Mouse (Mus musculus): Measurements from ENCODE around the gene Gfy.

Gene Gfy

GRCm38 (mm10) chr7:45193871-45194785 is 14.8 kb upstream of the Gfy start:
- no peak for DNase-seq (ENCODE audit: low read depth, low spot score)

- no peak for DNase-seq (ENCODE audit: low read depth, low spot score)
Measured at GRCm38 (mm10) chr7:45193406-45193805, 14.0 kb upstream of the Gfy start.

- DNase-seq (ENCODE audit: low read depth, low spot score), result no peak
Measured at GRCm38 (mm10) chr7:45192585-45193310, 13.4 kb upstream of the Gfy start.

- DNase-seq (ENCODE audit: low read depth, low spot score), result no peak
Measured at GRCm38 (mm10) chr7:45191803-45192363, 12.5 kb upstream of the Gfy start.

- DNase-seq (ENCODE audit: low read depth, low spot score), result no peak
Measured at GRCm38 (mm10) chr7:45191161-45191560, 11.8 kb upstream of the Gfy start.

GRCm38 (mm10) chr7:45190186-45190585 is 10.8 kb upstream of the Gfy start:
- no peak for DNase-seq (ENCODE audit: low read depth, low spot score)

GRCm38 (mm10) chr7:45189600-45189999 is 10.2 kb upstream of the Gfy start:
- no peak for DNase-seq (ENCODE audit: low read depth, low spot score)

GRCm38 (mm10) chr7:45185921-45186320 is 6.6 kb upstream of the Gfy start:
- no peak for DNase-seq (ENCODE audit: low read depth, low spot score)

- DNase-seq (ENCODE audit: low read depth, low spot score), result no peak
Measured at GRCm38 (mm10) chr7:45183672-45184071, 4.3 kb upstream of the Gfy start.

GRCm38 (mm10) chr7:45182606-45183005 is 3.2 kb upstream of the Gfy start:
- no peak for DNase-seq (ENCODE audit: low read depth, low spot score)

GRCm38 (mm10) chr7:45182199-45182601 is 2.8 kb upstream of the Gfy start:
- peak; percentile 86 for DNase-seq (ENCODE audit: low read depth, low spot score)

GRCm38 (mm10) chr7:45181540-45181939 is 2.2 kb upstream of the Gfy start:
- DNase-seq (ENCODE audit: low read depth, low spot score), result no peak

- no peak for DNase-seq (ENCODE audit: low read depth, low spot score)
Measured at GRCm38 (mm10) chr7:45180896-45181477, 1.6 kb upstream of the Gfy start, which contains the start of gene Pth2. TSS of gene Pth2 (plus strand) at chr7:45180995.

GRCm38 (mm10) chr7:45178550-45178949 is 819 bp downstream of the Gfy start:
- DNase-seq (ENCODE audit: low read depth, low spot score), result peak; percentile 40

- DNase-seq (ENCODE audit: low read depth, low spot score), result no peak
Measured at GRCm38 (mm10) chr7:45176356-45176755, 3.0 kb downstream of the Gfy start.

GRCm38 (mm10) chr7:45175929-45176328 is 3.4 kb downstream of the Gfy start:
- no peak for DNase-seq (ENCODE audit: low read depth, low spot score)

- no peak for DNase-seq (ENCODE audit: low read depth, low spot score)
Measured at GRCm38 (mm10) chr7:45175398-45175797, 4.0 kb downstream of the Gfy start.

GRCm38 (mm10) chr7:45174567-45175280 is 4.6 kb downstream of the Gfy start:
- no peak for DNase-seq (ENCODE audit: low read depth, low spot score)

- DNase-seq (ENCODE audit: low read depth, low spot score), result peak; percentile 78
Measured at GRCm38 (mm10) chr7:45173772-45174171, 5.6 kb downstream of the Gfy start.

GRCm38 (mm10) chr7:45172974-45173373 is 6.4 kb downstream of the Gfy start:
- DNase-seq (ENCODE audit: low read depth, low spot score), result peak; percentile 68

GRCm38 (mm10) chr7:45169495-45169894 is 9.9 kb downstream of the Gfy start:
- no peak for DNase-seq (ENCODE audit: low read depth, low spot score)
